ENCODE assay signal across 23 mouse cellular contexts in the genomic region with DNA sequence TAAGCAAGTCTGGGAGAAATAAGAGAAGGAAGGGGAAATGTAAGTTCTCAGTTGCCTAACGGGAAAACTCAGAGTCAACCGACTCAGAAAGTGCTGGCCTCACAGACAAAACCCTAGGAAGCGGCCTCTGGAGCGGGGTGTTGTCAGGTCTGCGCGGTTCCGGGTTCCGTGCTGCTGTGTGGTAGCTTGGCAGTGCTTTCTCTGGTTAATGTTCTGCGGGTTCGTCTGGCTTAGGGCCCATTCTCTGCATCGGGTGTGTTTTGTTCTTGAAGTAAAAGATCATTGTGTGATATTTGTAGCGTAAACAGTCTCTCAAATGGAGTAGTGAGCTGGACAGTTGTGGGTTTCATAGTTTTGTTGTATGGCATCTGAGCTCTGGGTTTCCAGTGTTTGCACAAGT. TPM values are rescaled to one million over a fixed set of nuclear protein-coding genes. Genes with fewer than 3 reads are reported as not detected.
DNase-seq lines count a peak whose midpoint lies in the region; ATAC-seq and TF ChIP-seq lines count a peak whose summit lies in the region.
"Had no signal": no experiment of that assay in that cellular context is flagged by ENCODE, and none has a peak within 500 bp of the region (broad histone marks: within the 10 kb centered on the region; RNA-seq: fewer than 3 reads in every experiment).

No protein-coding gene starts in this region.

- H3K36me3 ChIP-seq in kidney, adult 2 months (ENCODE audit: control insufficient read depth, insufficient read depth, low read length), result no peaks in the 10 kb centered on the region
- H3K36me3 ChIP-seq in kidney, embryonic 14.5 days (ENCODE audit: control insufficient read depth, insufficient read depth, low read length), result no peaks in the 10 kb centered on the region
- H3K36me3 ChIP-seq: forebrain, embryonic 10.5 days; hindbrain, embryonic 15.5 days; lung, embryonic 15.5 days; midbrain, embryonic 12.5 days; neural tube, embryonic 13.5 days; stomach, embryonic 15.5 days had no signal

- intact Hi-C loops in heart, postnatal 10 days (cut with DNase I), result no loop called here

- H3K4me1 ChIP-seq in kidney, adult 2 months (ENCODE audit: control insufficient read depth, insufficient read depth, low read length), result peaks cover 31% of the 10 kb centered on the region
- 0 out of 2 replicates have a peak, but pooled peaks cover 4% of the 10 kb centered on the region for H3K4me1 ChIP-seq in kidney, embryonic 14.5 days (ENCODE audit: control insufficient read depth, insufficient read depth, low read length)

- TF ChIP-seq CTCF in kidney, adult 2 months (conservative IDR thresholded peaks at IDR 0.05; ENCODE audit: insufficient read depth, insufficient read length, low read depth, low read length), result no peak

- no peak for ATAC-seq in kidney, embryonic 14.5 days (ENCODE audit: low FRiP score, low TSS enrichment)
- ATAC-seq in monocyte, adult 5-6 weeks (replicated peaks; ENCODE audit: insufficient number of reproducible peaks, low FRiP score, low TSS enrichment, poor library complexity, severe bottlenecking), result no peak
- no peak for ATAC-seq in frontal cortex, adult (ENCODE audit: low TSS enrichment)
- ATAC-seq: forebrain, postnatal 0 days had no signal

- H3K9me3 ChIP-seq in kidney, embryonic 14.5 days (ENCODE audit: control insufficient read depth, low read length), result no peaks in the 10 kb centered on the region
- H3K9me3 ChIP-seq: forebrain, embryonic 10.5 days; heart, embryonic 12.5 days; hindbrain, embryonic 15.5 days; limb, embryonic 15.5 days; lung, embryonic 15.5 days; midbrain, embryonic 12.5 days; neural tube, embryonic 13.5 days; stomach, embryonic 15.5 days had no signal

- WGBS in kidney, adult 2 months, result 26% methylated on average over 12 of the region's 12 CpGs
- 83% methylated on average over 12 of the region's 12 CpGs for WGBS in kidney, embryonic 14.5 days

- DNase-seq in kidney, adult 2 months, result peak; percentile 92
- peak; percentile 19 for DNase-seq in testis, postnatal 14 days (ENCODE audit: low spot score)
- no peak for DNase-seq in testis, postnatal 10 days (ENCODE audit: low spot score)
- peak; percentile 83 to 85 for DNase-seq in kidney, postnatal 25 days
- DNase-seq in heart, postnatal 10 days, result no peak
- DNase-seq: adrenal gland, postnatal 36 days; B cell, adult 2 months; forebrain, postnatal 0 days; heart, adult 11 months; layer of hippocampus, postnatal 36 days; spleen, adult 18-20 months; thymus, postnatal 14 days had no signal

- H3K27ac ChIP-seq in kidney, adult 2 months (ENCODE audit: insufficient read depth, low read depth, low read length), result peak overlapping the region; percentile 72
- no peak overlapping the region for H3K27ac ChIP-seq in kidney, embryonic 14.5 days (ENCODE audit: low read depth, low read length)
- H3K27ac ChIP-seq: forebrain, embryonic 10.5 days; hindbrain, embryonic 15.5 days; limb, embryonic 15.5 days; midbrain, embryonic 12.5 days; neural tube, embryonic 13.5 days; stomach, embryonic 15.5 days had no signal

- no peak overlapping the region for H3K4me3 ChIP-seq in kidney, adult 2 months (ENCODE audit: insufficient read depth, low read depth, low read length)
- H3K4me3 ChIP-seq in kidney, embryonic 14.5 days (ENCODE audit: low read length), result no peak overlapping the region
- H3K4me3 ChIP-seq: forebrain, embryonic 10.5 days; heart, embryonic 12.5 days; hindbrain, embryonic 15.5 days; limb, embryonic 15.5 days; lung, embryonic 15.5 days; midbrain, embryonic 12.5 days; neural tube, embryonic 13.5 days; stomach, embryonic 15.5 days had no signal

- H3K9ac ChIP-seq in kidney, embryonic 14.5 days (ENCODE audit: low read depth, low read length), result no peak overlapping the region
- H3K9ac ChIP-seq: forebrain, postnatal 0 days; heart, embryonic 12.5 days; hindbrain, embryonic 15.5 days; limb, embryonic 15.5 days; lung, embryonic 15.5 days; midbrain, embryonic 12.5 days; neural tube, embryonic 13.5 days; stomach, embryonic 15.5 days had no signal

- H3K27me3 ChIP-seq in kidney, adult 2 months (replicated peaks; ENCODE audit: control insufficient read depth, insufficient read depth, low read length), result no peaks in the 10 kb centered on the region
- H3K27me3 ChIP-seq in kidney, embryonic 14.5 days (ENCODE audit: control insufficient read depth, insufficient read depth, low read length), result no peaks in the 10 kb centered on the region
- H3K27me3 ChIP-seq: heart, embryonic 12.5 days; hindbrain, embryonic 15.5 days; limb, embryonic 15.5 days; lung, embryonic 15.5 days; midbrain, embryonic 12.5 days; neural tube, embryonic 13.5 days; stomach, embryonic 15.5 days had no signal

- H3K4me2 ChIP-seq in kidney, embryonic 14.5 days (replicated peaks; ENCODE audit: low read depth, low read length), result no peak overlapping the region
- H3K4me2 ChIP-seq: heart, embryonic 12.5 days; hindbrain, embryonic 15.5 days; limb, embryonic 15.5 days; lung, embryonic 15.5 days; midbrain, embryonic 12.5 days; neural tube, embryonic 13.5 days; stomach, embryonic 15.5 days had no signal

- TF ChIP-seq POLR2A in kidney, adult 2 months (IDR thresholded peaks at IDR 0.05; ENCODE audit: low read depth, low read length), result no peak

RNA-seq across cellular contexts. Expression of gene Pxk, which starts 4.7 kb away (rescaled TPM):
- 36.8 and 42.9 TPM in 2 replicates for polyA plus RNA-seq in kidney, adult 2 months (2012; rRNA removed)
- polyA plus RNA-seq in kidney, embryonic 14.5 days (2014; fragmentation: Nextera tagmentation; extraction: Ambion mirVana), result 25.2 and 32.2 TPM in 2 replicates
- total RNA-seq in monocyte, adult 5-6 weeks (2017), result 39.4 to 49.1 TPM (median 39.6 TPM) in 3 replicates
- 10 to 100 TPM; 21.4 to 26.2 TPM for total RNA-seq in heart, postnatal 10 days (2021)

RNA-seq across cellular contexts. Expression of gene Rpp14, which starts 22.5 kb away (rescaled TPM):
- 9.0 and 13.8 TPM in 2 replicates for polyA plus RNA-seq in kidney, adult 2 months (2012; rRNA removed)
- polyA plus RNA-seq in kidney, embryonic 14.5 days (2014; fragmentation: Nextera tagmentation; extraction: Ambion mirVana), result 48.7 and 71.6 TPM in 2 replicates
- total RNA-seq in monocyte, adult 5-6 weeks (2017), result 12.5 to 30.2 TPM (median 29.2 TPM) in 3 replicates
- 10 to 100 TPM; 21.5 to 24.6 TPM for total RNA-seq in heart, postnatal 10 days (2021)

Comparison
In these comparisons a context has a peak if more than half of its experiments do, and no peak if none do; other contexts are left out.
1. DNase-seq: peak in kidney, adult 2 months (single experiment), testis, postnatal 14 days (single experiment) and kidney, postnatal 25 days (2 of 2); none in testis, postnatal 10 days (single experiment) and heart, postnatal 10 days (0 of 2).